Mouse (Mus musculus): ENCODE data around the gene Abhd16a. TPM values are rescaled to one million over a fixed set of nuclear protein-coding genes. Genes with fewer than 3 reads are reported as not detected.
A peak's percentile ranks its signal among the peaks of the same experiment; 100 is the strongest.

The Abhd16a gene
- total RNA-seq, 2 experiments from 2014 or later: 84.5 to 98.5 TPM

DNA sequence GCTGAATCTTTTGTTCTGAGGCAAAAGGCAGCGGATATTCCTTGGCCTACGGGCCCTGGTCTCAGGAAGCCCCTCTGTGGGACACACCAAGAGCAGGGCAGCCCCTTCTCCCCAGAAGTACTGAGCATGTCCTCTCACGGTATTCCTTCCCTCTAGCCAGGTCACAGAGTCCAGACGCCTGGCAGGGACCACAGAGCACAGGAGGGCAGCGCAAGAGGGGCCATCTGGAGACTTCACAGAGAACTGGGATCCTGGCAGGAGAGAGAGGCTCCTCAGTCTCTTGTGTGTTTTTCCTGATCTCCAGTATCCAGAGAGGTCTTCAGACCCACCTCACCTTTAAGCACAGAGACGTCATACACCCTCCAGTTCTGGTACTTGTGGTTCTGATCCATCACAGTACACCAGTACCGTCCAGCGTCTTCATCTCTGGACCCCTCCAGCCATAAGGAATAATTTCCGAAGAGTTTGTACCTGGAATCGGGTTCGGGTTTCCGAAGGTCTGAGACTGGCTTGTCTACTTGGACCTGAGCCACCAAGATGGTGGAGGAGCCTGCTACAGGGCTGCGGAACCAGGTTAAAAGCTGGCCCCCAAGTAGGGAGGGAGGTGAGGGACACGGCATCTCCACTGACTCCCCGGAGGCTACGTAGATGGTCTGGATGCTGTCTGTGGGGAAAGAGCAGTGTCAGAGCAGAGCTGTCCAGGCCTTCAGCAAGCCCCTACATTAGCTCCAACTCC, 6.1 kb upstream of the Abhd16a start:
- no peak for ATAC-seq (replicated peaks; ENCODE audit: low FRiP score, poor library complexity, severe bottlenecking)

DNA sequence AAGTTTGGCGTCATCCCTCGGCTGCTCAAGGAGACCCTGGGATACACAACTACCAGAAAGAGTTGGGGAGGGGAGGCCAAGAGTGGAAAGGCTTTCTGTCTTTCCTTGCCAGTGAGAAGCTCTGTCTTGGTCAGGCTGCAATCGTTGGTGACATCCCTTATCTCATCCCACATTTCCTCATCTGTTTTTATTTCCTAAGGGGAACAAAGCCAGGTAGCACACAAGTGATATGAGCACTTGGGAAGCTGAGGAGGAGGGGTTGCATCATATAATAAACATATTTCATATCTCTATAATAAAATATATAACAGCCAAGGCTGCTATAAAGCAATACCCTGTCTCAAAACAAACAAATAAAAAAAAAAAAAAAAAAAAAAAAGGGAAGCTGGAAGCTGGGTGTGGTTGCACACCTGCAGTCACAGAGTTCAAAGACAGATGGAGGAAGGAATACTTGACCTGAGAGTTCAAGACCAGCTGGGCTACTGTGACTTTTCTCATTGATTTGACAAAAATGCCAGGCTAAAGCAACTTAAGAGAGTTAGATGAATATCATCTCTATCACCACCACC, 5.0 kb upstream of the Abhd16a start:
- no peak for ATAC-seq (replicated peaks; ENCODE audit: low FRiP score, poor library complexity, severe bottlenecking)

DNA sequence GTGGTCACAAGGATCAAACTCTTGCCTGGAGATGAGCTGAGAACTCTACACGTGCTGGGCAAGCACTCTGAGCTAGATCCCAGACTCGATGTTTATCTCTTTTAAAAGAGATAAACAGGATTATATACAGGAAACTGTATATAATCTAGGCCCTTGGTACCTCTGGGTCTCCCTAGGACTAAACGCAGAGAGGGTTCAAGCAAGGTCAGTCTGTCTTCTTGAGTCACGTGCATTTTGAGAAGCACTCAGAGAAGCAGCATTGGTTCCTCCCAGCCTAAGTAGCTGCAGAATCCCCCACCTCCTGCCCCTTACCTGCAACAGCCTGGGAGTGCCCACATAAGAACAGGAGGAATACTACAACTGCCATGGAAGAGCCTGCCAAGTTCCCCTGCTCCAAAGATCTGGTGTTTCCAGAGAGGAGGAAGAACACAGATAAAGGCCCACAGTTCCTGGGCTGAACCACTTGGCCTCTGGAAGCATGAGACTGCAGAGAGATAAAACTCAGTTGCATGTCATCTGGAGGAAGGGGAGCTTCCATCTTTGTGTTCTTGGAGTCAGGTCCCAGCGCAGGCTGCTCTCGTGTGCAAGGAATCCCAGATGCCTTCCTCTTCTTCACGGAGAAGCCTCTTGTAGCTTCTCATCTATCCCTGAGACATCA, 3.7 kb upstream of the Abhd16a start, which contains the start of gene Ly6g6f:
Gene Ly6g6f (minus strand): TSS at position 403 of the 658 bp plus-strand sequence.
- ATAC-seq (replicated peaks; ENCODE audit: low FRiP score, poor library complexity, severe bottlenecking): no peak

DNA sequence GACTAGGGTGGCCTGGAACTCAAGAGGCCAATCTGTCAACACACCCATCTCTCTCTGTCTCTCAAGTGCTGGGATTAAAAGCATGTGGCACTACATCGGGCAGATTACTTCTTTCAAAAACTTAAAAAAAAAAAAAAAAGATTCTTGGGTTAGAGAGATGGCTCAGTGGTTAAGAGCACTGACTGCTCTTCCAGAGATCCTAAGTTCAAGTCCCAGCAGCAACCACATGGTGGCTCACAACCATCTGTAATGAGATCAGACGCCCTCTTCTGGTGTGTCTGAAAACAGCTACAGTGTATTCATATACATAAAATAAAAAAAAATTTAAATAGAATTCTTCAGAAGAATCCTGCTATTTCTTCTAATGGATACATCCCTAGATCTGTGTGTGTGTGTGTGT, 912 bp upstream of the Abhd16a start:
- ATAC-seq (replicated peaks; ENCODE audit: low FRiP score, poor library complexity, severe bottlenecking): no peak

DNA sequence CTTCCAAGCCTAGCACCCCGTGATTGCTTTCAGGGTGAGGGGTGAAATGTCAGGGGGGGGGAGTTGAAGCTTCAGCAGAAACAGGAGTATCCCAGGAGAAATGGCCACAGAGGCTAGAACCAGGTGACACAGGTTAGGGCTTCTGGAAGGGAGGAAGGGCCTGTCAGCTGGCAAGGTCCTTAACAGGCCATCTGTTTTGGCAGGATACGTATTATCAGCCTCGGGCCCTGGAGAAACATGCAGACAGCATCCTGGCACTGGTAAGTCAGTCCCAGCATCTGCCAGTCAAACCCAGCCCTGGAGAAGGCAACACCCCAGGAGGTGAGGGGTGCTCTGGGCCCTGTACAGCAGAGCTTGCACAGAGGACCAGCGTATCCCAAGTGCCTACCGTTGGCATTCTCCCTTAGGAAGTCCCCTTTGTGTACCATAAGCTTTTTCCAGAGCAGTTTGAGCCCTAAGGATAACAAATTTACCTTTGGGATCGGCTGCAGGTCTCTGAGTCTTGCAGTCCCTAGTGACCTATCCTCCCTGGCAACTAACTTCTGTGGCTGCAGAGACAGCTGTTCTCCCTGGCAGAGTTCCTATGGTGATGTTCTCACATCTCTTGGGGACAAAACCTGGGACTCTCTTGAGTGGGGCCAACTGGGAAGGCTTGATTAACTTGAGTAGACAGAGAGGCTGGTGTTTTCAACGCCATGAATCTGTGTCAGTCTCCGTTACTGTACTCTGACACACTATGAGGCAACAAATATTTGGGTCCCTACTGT, 1.3 kb downstream of the Abhd16a start:
- peak; percentile 81 for ATAC-seq (replicated peaks; ENCODE audit: low FRiP score, poor library complexity, severe bottlenecking)

- ATAC-seq (replicated peaks; ENCODE audit: low FRiP score, poor library complexity, severe bottlenecking): no peak
These were observed 3.5 kb downstream of the Abhd16a start for GRCm38 (mm10) chr17:35092403-35093198.

DNA sequence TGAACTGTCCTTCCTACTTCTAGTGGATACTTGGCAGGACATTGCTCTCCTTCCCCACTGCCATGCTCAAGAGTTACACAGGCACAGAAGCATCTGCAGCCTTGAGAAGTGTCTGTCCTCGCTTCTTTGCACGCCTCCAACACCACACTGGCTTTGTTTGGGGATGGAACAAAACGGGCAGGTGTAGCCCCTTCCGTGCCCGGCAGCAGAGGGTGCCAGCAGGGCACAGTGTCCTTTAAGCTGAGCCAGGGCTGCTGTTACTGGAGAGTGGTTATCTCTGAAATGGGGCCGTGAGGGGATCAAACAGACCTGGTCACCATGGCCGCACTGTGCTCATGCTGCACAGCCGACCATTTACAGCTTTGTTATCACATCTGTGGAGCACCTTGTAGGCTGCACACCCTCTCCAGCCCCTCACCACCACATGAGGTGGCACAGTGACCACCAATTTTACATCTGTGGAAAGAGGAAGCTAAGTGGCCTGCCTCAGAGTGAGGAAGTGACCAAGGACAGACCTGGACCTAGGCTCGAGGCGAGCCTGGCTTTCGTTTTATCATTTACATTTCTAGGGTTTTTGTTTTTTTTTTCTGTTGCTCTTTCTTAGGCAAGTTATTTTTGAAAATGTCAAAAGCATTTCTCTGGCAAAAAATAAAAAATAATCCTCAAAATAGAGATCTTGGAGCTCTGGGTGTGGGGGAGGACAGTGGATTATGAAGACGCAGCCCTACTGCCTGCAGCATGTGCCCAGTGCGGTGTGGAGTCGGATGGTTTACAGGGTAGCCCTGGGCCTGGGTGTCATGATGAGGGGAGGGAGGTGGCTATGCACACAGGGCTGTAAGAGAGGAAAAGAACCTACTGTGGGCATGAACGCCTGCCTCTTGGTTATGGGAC, 5.7 kb downstream of the Abhd16a start:
- ATAC-seq (replicated peaks; ENCODE audit: low FRiP score, poor library complexity, severe bottlenecking): no peak

- ATAC-seq (replicated peaks; ENCODE audit: low FRiP score, poor library complexity, severe bottlenecking): no peak
These were observed 7.5 kb downstream of the Abhd16a start for GRCm38 (mm10) chr17:35096597-35096996.

GRCm38 (mm10) chr17:35097164-35097655, 8.1 kb downstream of the Abhd16a start:
- no peak for ATAC-seq (replicated peaks; ENCODE audit: low FRiP score, poor library complexity, severe bottlenecking)

DNA sequence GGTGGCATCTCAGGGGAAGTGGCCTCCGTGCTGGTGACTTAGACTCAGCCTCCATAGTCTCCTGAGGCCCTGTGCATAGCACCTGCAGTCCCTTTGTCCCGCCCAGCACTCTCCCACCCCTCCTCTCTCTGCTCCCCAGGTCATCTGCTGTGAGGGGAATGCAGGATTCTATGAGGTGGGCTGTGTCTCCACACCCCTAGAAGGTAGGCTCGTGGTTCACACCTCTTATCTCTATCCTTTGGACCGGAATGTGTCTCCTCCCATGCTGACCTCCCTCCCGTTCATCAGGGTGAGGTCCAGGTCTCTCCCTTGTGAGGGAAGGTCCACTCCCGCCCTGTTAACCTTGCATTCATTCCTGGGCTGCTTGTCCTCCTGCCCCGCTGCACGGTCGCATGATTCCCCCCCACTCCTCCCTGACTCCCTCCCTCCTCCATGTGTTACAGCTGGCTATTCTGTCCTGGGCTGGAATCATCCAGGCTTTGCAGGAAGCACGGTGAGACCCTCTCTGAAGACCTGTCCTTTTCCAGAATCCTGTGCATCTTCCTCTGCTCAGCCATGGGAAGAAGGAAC, 11.2 kb downstream of the Abhd16a start:
- ATAC-seq (replicated peaks; ENCODE audit: low FRiP score, poor library complexity, severe bottlenecking): no peak

GRCm38 (mm10) chr17:35101161-35101560, 12.1 kb downstream of the Abhd16a start:
- ATAC-seq (replicated peaks; ENCODE audit: low FRiP score, poor library complexity, severe bottlenecking): no peak

- ATAC-seq (replicated peaks; ENCODE audit: low FRiP score, poor library complexity, severe bottlenecking): no peak
These were observed 13.2 kb downstream of the Abhd16a start for GRCm38 (mm10) chr17:35102299-35102698.

- ATAC-seq (replicated peaks; ENCODE audit: low FRiP score, poor library complexity, severe bottlenecking): no peak
These were observed 14.2 kb downstream of the Abhd16a start for GRCm38 (mm10) chr17:35103221-35103690.

DNA sequence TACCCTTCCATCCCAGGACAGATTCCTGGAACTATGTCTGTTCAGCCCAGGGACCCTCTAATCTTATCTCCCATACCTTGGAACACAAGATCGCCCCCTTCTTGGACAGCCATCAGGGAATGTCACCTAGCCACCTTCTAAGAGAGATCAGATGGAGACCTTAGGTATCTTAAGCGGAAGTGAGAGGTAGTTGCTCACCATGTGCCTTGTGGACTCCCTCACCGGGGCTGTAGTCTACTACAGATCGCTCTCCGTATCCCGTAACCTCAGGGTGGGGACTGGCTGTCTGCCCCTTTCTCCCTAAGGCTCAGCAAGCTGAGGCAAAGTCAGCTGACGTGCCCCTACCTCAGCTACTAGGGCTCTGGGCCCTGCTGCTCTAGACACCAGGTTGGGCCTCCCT, 15.0 kb downstream of the Abhd16a start:
- no peak for ATAC-seq (replicated peaks; ENCODE audit: low FRiP score, poor library complexity, severe bottlenecking)

GRCm38 (mm10) chr17:35104754-35105153, 15.7 kb downstream of the Abhd16a start:
- peak; percentile 89 for ATAC-seq (replicated peaks; ENCODE audit: low FRiP score, poor library complexity, severe bottlenecking)

GRCm38 (mm10) chr17:35105740-35106389, 16.8 kb downstream of the Abhd16a start:
- peak; percentile 54 for ATAC-seq (replicated peaks; ENCODE audit: low FRiP score, poor library complexity, severe bottlenecking)

- no peak for ATAC-seq (replicated peaks; ENCODE audit: low FRiP score, poor library complexity, severe bottlenecking)
These were observed 17.5 kb downstream of the Abhd16a start for GRCm38 (mm10) chr17:35106522-35106921.

All from erythroid progenitor cell, adult 5-6 weeks (primary cell).